Comparison of ENCODE assay signal across 9 mouse cellular contexts in the genomic region with DNA sequence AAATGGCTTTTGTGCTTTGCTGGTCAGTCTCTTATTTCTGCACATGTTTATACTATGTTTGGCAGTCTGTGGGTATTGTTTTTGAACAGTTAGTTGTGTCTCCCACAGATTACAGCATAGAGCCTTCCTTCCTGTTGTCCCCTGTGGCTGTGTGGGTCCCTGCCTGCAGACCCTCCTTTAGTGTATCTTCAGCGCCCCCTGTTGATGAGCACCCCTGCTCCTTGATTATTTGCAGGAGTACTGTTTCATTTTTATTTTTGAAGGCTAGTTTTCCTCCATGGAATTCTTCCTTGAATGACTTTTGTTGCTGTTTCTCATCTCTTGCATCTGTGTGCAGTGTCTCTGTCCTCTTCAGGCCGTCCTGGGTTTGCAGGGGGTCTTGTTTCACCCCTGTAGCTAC. TPM values are rescaled to one million over a fixed set of nuclear protein-coding genes. Genes with fewer than 3 reads are reported as not detected.
DNase-seq lines count a peak whose midpoint lies in the region; ATAC-seq and TF ChIP-seq lines count a peak whose summit lies in the region.
"Had no signal": no experiment of that assay in that cellular context is flagged by ENCODE, and none has a peak within 500 bp of the region (broad histone marks: within the 10 kb centered on the region; RNA-seq: fewer than 3 reads in every experiment).

No protein-coding gene starts in this region.

- no peaks in the 10 kb centered on the region for H3K27me3 ChIP-seq in cerebellum, adult 2 months (ENCODE audit: control insufficient read depth, insufficient read depth, low read length)
- H3K27me3 ChIP-seq in embryonic facial prominence, embryonic 11.5 days (ENCODE audit: control insufficient read depth, insufficient read depth, low read length): no peaks in the 10 kb centered on the region
- no peaks in the 10 kb centered on the region for H3K27me3 ChIP-seq in thymus, adult 2 months (ENCODE audit: control insufficient read depth, insufficient read depth, low read length)
- H3K27me3 ChIP-seq: lung, embryonic 15.5 days had no signal

- ATAC-seq in cerebellum, adult (ENCODE audit: insufficient number of reproducible peaks, low FRiP score, low TSS enrichment): no peak
- no peak for ATAC-seq in embryonic facial prominence, embryonic 11.5 days (replicated peaks; ENCODE audit: insufficient number of reproducible peaks, low FRiP score, low TSS enrichment, low read depth)

- 47% methylated on average over 2 of the region's 2 CpGs for WGBS in cerebellum, adult 2 months
- 46% methylated on average over 2 of the region's 2 CpGs for WGBS in embryonic facial prominence, embryonic 11.5 days
- 36% methylated on average over 2 of the region's 2 CpGs for WGBS in thymus, adult 2 months

- no peaks in the 10 kb centered on the region for H3K9me3 ChIP-seq in embryonic facial prominence, embryonic 11.5 days (replicated peaks; ENCODE audit: control insufficient read depth, low read length)
- H3K9me3 ChIP-seq: lung, embryonic 15.5 days had no signal

- TF ChIP-seq CTCF in cerebellum, adult 2 months (IDR thresholded peaks at IDR 0.05; ENCODE audit: borderline replicate concordance, insufficient read depth, low read depth, low read length): peak; percentile 19; the same call in 1 of the 2 replicates
- peak; percentile 83 for TF ChIP-seq CTCF in layer of hippocampus, adult 2 months (conservative IDR thresholded peaks at IDR 0.05)
- TF ChIP-seq CTCF in thymus, adult 2 months (IDR thresholded peaks at IDR 0.05; ENCODE audit: borderline replicate concordance, control insufficient read depth, extremely low read depth, insufficient read depth, low read length, poor library complexity): no peak

- H3K9ac ChIP-seq in embryonic facial prominence, embryonic 11.5 days (replicated peaks; ENCODE audit: low read length): no peak overlapping the region
- H3K9ac ChIP-seq: lung, embryonic 15.5 days had no signal

- H3K4me2 ChIP-seq in embryonic facial prominence, embryonic 11.5 days (ENCODE audit: low read depth, low read length): no peak overlapping the region
- H3K4me2 ChIP-seq: lung, embryonic 15.5 days had no signal

- H3K4me1 ChIP-seq in cerebellum, adult 2 months (ENCODE audit: control insufficient read depth, insufficient read depth, low read length): no peaks in the 10 kb centered on the region; the same call in 1 of the 2 replicates
- no peaks in the 10 kb centered on the region for H3K4me1 ChIP-seq in embryonic facial prominence, embryonic 11.5 days (ENCODE audit: control insufficient read depth, insufficient read depth, low read length)
- no peaks in the 10 kb centered on the region for H3K4me1 ChIP-seq in thymus, adult 2 months (replicated peaks; ENCODE audit: control insufficient read depth, insufficient read depth, low read length)
- H3K4me1 ChIP-seq: lung, embryonic 15.5 days had no signal

- H3K36me3 ChIP-seq in embryonic facial prominence, embryonic 11.5 days (replicated peaks; ENCODE audit: control insufficient read depth, insufficient read depth, low read depth, low read length): no peaks in the 10 kb centered on the region; the same call in 1 of the 2 replicates
- H3K36me3 ChIP-seq in thymus, adult 2 months (ENCODE audit: control insufficient read depth, insufficient read depth, low read length): no peaks in the 10 kb centered on the region; the same call in 1 of the 2 replicates

- no peak overlapping the region for H3K27ac ChIP-seq in cerebellum, adult 2 months (ENCODE audit: insufficient read depth, low read length)
- H3K27ac ChIP-seq in layer of hippocampus, adult 2 months: no peak overlapping the region
- no peak overlapping the region for H3K27ac ChIP-seq in embryonic facial prominence, embryonic 11.5 days (replicated peaks; ENCODE audit: low read depth, low read length)
- no peak overlapping the region for H3K27ac ChIP-seq in thymus, adult 2 months (ENCODE audit: control insufficient read depth, insufficient read depth, low read length)
- H3K27ac ChIP-seq: lung, embryonic 15.5 days had no signal

- H3K4me3 ChIP-seq in cerebellum, adult 2 months (replicated peaks; ENCODE audit: insufficient read depth, low read depth, low read length): no peak overlapping the region
- H3K4me3 ChIP-seq in layer of hippocampus, adult 2 months: no peak overlapping the region
- H3K4me3 ChIP-seq in embryonic facial prominence, embryonic 11.5 days (ENCODE audit: low read depth, low read length): no peak overlapping the region
- H3K4me3 ChIP-seq in thymus, adult 2 months (ENCODE audit: control insufficient read depth, insufficient read depth, low read length): no peak overlapping the region
- H3K4me3 ChIP-seq: lung, embryonic 15.5 days had no signal

- DNase-seq in cerebellum, adult 2 months: no peak
- peak in 1 of 2 experiments; percentile 60 for DNase-seq in layer of hippocampus, adult 2 months (ENCODE audit: low spot score in 2 of 2)
- DNase-seq in layer of hippocampus, adult 9-10 months (ENCODE audit: low spot score): no peak
- peak; percentile 21 for DNase-seq in MN1 (ENCODE audit: low spot score)
- peak; percentile 62 for DNase-seq in embryonic facial prominence, embryonic 11.5 days (ENCODE audit: low spot score)
- peak; percentile 70 for DNase-seq in lung, postnatal 10 days
- DNase-seq in thymus, adult 2 months: peak; percentile 76

- TF ChIP-seq POLR2A in cerebellum, adult 2 months (IDR thresholded peaks at IDR 0.05; ENCODE audit: borderline replicate concordance, insufficient read depth, low read length): no peak
- TF ChIP-seq POLR2A in thymus, adult 2 months (IDR thresholded peaks at IDR 0.05; ENCODE audit: control insufficient read depth, extremely low read depth, insufficient read depth, low read length, poor library complexity): no peak

RNA-seq across cellular contexts. Expression of a gene that starts 58.0 kb away (rescaled TPM):
- polyA plus RNA-seq in cerebellum, adult 2 months (2012; rRNA removed): 23.1 and 23.3 TPM in 2 replicates
- 10 to 100 TPM; 17.2 to 19.3 TPM for total RNA-seq in layer of hippocampus, adult 2 months (2021)
- 15.6 and 16.8 TPM in 2 replicates for polyA plus RNA-seq in embryonic facial prominence, embryonic 11.5 days (2014; fragmentation: Nextera tagmentation; extraction: Ambion mirVana)
- 29.9 and 30.2 TPM in 2 replicates for polyA plus RNA-seq in thymus, adult 2 months (2012; rRNA removed)

Comparison
In these comparisons a context has a peak if more than half of its experiments do, and no peak if none do; other contexts are left out.
1. DNase-seq: peak in MN1 (single experiment), embryonic facial prominence, embryonic 11.5 days (single experiment), lung, postnatal 10 days (single experiment) and thymus, adult 2 months (single experiment); none in cerebellum, adult 2 months (0 of 2) and layer of hippocampus, adult 9-10 months (single experiment).